11 mouse cellular contexts compared by ENCODE assay signal in genomic region chr3:116969003-116969402, GRCm38 (mm10). TPM values are rescaled to one million over a fixed set of nuclear protein-coding genes. Genes with fewer than 3 reads are reported as not detected.
DNase-seq lines count a peak whose midpoint lies in the region; ATAC-seq lines count a peak whose summit lies in the region.
"Had no signal": no experiment of that assay in that cellular context is flagged by ENCODE, and none has a peak within 500 bp of the region (broad histone marks: within the 10 kb centered on the region; RNA-seq: fewer than 3 reads in every experiment).

No protein-coding gene starts in this region.

- H3K27me3 ChIP-seq in heart, embryonic 14.5 days (ENCODE audit: control insufficient read depth, insufficient read depth, low read length): no peaks in the 10 kb centered on the region
- 0 out of 2 replicates have a peak, but pooled peaks cover 3% of the 10 kb centered on the region for H3K27me3 ChIP-seq in hindbrain, embryonic 13.5 days
- no peaks in the 10 kb centered on the region for H3K27me3 ChIP-seq in midbrain, embryonic 11.5 days (ENCODE audit: control insufficient read depth, insufficient read depth, low read length)
- H3K27me3 ChIP-seq: CH12.LX had no signal

- H3K4me1 ChIP-seq in heart, embryonic 14.5 days (ENCODE audit: control insufficient read depth in 2 of 2, insufficient read depth in 2 of 2, low read length in 2 of 2): peaks cover 6 to 9% of the 10 kb centered on the region in 2 experiments; a peak in 2 of 4 replicates
- peaks cover 9% of the 10 kb centered on the region for H3K4me1 ChIP-seq in hindbrain, embryonic 13.5 days (replicated peaks)
- peaks cover 4% of the 10 kb centered on the region; the same call in 1 of the 2 replicates for H3K4me1 ChIP-seq in midbrain, embryonic 11.5 days (ENCODE audit: control insufficient read depth, insufficient read depth, low read length)

- peak overlapping the region; percentile 78 for H3K4me2 ChIP-seq in heart, embryonic 14.5 days (ENCODE audit: low read length)
- H3K4me2 ChIP-seq in hindbrain, embryonic 13.5 days: peak overlapping the region; percentile 68
- H3K4me2 ChIP-seq in midbrain, embryonic 11.5 days: peak overlapping the region; percentile 41

- H3K9me3 ChIP-seq in heart, embryonic 14.5 days (ENCODE audit: control insufficient read depth, low read length): no peaks in the 10 kb centered on the region
- no peaks in the 10 kb centered on the region for H3K9me3 ChIP-seq in hindbrain, embryonic 13.5 days
- no peaks in the 10 kb centered on the region for H3K9me3 ChIP-seq in midbrain, embryonic 11.5 days (ENCODE audit: control insufficient read depth, low read length)

- peak overlapping the region; percentile 52 to 67 for H3K4me3 ChIP-seq in heart, embryonic 14.5 days (ENCODE audit: control insufficient read depth in 1 of 2, insufficient read depth in 1 of 2, low read depth in 1 of 2, low read length in 2 of 2)
- H3K4me3 ChIP-seq in hindbrain, embryonic 13.5 days: peak overlapping the region; percentile 46
- H3K4me3 ChIP-seq in midbrain, embryonic 11.5 days (ENCODE audit: low read depth, low read length): peak overlapping the region; percentile 25

- peak overlapping the region; percentile 79 for H3K9ac ChIP-seq in heart, embryonic 14.5 days (ENCODE audit: low read length)
- no peak overlapping the region for H3K9ac ChIP-seq in hindbrain, embryonic 13.5 days
- H3K9ac ChIP-seq in midbrain, embryonic 11.5 days (ENCODE audit: low read length): peak overlapping the region; percentile 44

- DNase-seq in heart, adult 9 months (ENCODE audit: low spot score in 2 of 2): no peak
- no peak for DNase-seq in midbrain, embryonic 11.5 days (ENCODE audit: low spot score, missing footprints)
- no peak for DNase-seq in yolk sac, embryonic 10.5 days (ENCODE audit: low spot score)
- DNase-seq in left cerebral cortex, adult 18-20 months (ENCODE audit: low spot score in 2 of 2): no peak
- DNase-seq in kidney, postnatal 14 days: no peak
- DNase-seq: thymus, adult 2 months had no signal

- H3K27ac ChIP-seq in heart, embryonic 14.5 days (replicated peaks in 1 of 2; ENCODE audit: control insufficient read depth in 1 of 2, insufficient read depth in 1 of 2, low read depth in 2 of 2, low read length in 2 of 2): peak overlapping the region; percentile 69 to 82; a peak in 2 of 4 replicates
- peak overlapping the region; percentile 79 for H3K27ac ChIP-seq in hindbrain, embryonic 13.5 days
- H3K27ac ChIP-seq in midbrain, embryonic 11.5 days (ENCODE audit: low read depth, low read length): no peak overlapping the region

- ATAC-seq in heart, embryonic 14.5 days (ENCODE audit: insufficient number of reproducible peaks, insufficient read depth, low FRiP score, low read depth): no peak
- ATAC-seq in common myeloid progenitor, adult 5-6 weeks (replicated peaks; ENCODE audit: low read depth, poor library complexity, severe bottlenecking): peak; percentile 20; the same call in 1 of the 2 replicates
- no peak for ATAC-seq in hindbrain, embryonic 13.5 days (ENCODE audit: low FRiP score)
- ATAC-seq in midbrain, embryonic 11.5 days (ENCODE audit: low FRiP score): peak; percentile 3; the same call in 1 of the 2 replicates

- H3K36me3 ChIP-seq in heart, embryonic 14.5 days (ENCODE audit: control insufficient read depth, insufficient read depth, low read length): no peaks in the 10 kb centered on the region
- no peaks in the 10 kb centered on the region for H3K36me3 ChIP-seq in hindbrain, embryonic 13.5 days
- H3K36me3 ChIP-seq in midbrain, embryonic 11.5 days (ENCODE audit: control insufficient read depth, insufficient read depth, low read length): no peaks in the 10 kb centered on the region

- 18% methylated on average over 4 of the region's 5 CpGs for WGBS in heart, embryonic 14.5 days
- 24% methylated on average over 5 of the region's 5 CpGs for WGBS in hindbrain, embryonic 13.5 days
- 33% methylated on average over 5 of the region's 5 CpGs for WGBS in midbrain, embryonic 11.5 days

RNA-seq across cellular contexts. Expression of gene Palmd, which starts 0.2 kb away (rescaled TPM):
- polyA plus RNA-seq in heart, embryonic 14.5 days (2014; fragmentation: Nextera tagmentation; extraction: Ambion mirVana): 17.7 and 18.6 TPM in 2 replicates
- total RNA-seq in common myeloid progenitor, adult 5-6 weeks (2017): not detected in 2 replicates
- polyA plus RNA-seq in hindbrain, embryonic 13.5 days (2015; fragmentation: Nextera tagmentation; extraction: Ambion mirVana): 7.5 and 7.8 TPM in 2 replicates
- polyA plus RNA-seq in midbrain, embryonic 11.5 days (2014; fragmentation: Nextera tagmentation; extraction: Ambion mirVana): 5.1 and 5.3 TPM in 2 replicates
- 10 to 100 TPM; 18.6 to 19.0 TPM for total RNA-seq in left cerebral cortex, adult 18-20 months (2021)
- total RNA-seq: CH12.LX had no signal

RNA-seq across cellular contexts. Expression of gene 4930455H04Rik, which starts 0.9 kb away (rescaled TPM):
- not detected in 2 replicates for polyA plus RNA-seq in heart, embryonic 14.5 days (2014; fragmentation: Nextera tagmentation; extraction: Ambion mirVana)
- total RNA-seq in common myeloid progenitor, adult 5-6 weeks (2017): not detected in 2 replicates
- polyA plus RNA-seq in hindbrain, embryonic 13.5 days (2015; fragmentation: Nextera tagmentation; extraction: Ambion mirVana): not detected in 2 replicates
- polyA plus RNA-seq in midbrain, embryonic 11.5 days (2014; fragmentation: Nextera tagmentation; extraction: Ambion mirVana): not detected in 2 replicates
- not detected for total RNA-seq in left cerebral cortex, adult 18-20 months (2021)
- total RNA-seq: CH12.LX had no signal
- polyA plus RNA-seq: gonadal fat pad, adult 2 months; thymus, adult 2 months had no signal

Comparison
In these comparisons a context has a peak if more than half of its experiments do, and no peak if none do; other contexts are left out.
1. ATAC-seq: peak in common myeloid progenitor, adult 5-6 weeks (single experiment) and midbrain, embryonic 11.5 days (single experiment); none in heart, embryonic 14.5 days (single experiment) and hindbrain, embryonic 13.5 days (single experiment).
2. Peak in every context shown above with its lines, with median percentiles within 50 percentile points of each other: H3K4me2 ChIP-seq and H3K4me3 ChIP-seq.